Mouse (Mus musculus) MEL (cell line): ENCODE results near the gene Ltbp3.

Experiments
- CTCF ChIP-seq, 3 experiments: IDR thresholded peaks in 2 of 3; conservative IDR thresholded peaks in 1 of 3; 2 replicates each; pipeline ENCODE4 v1.5.1; 2011 to 2012; ENCODE audit warnings: low read length in 3 of 3, low read depth in 2 of 3, mild to moderate bottlenecking in 2 of 3, improper control_type of control experiment in 1 of 3, inconsistent platforms in 1 of 3, mixed read lengths in 1 of 3, moderate library complexity in 1 of 3; ENCODE audit not compliant: control insufficient read depth in 1 of 3, insufficient read depth in 1 of 3, poor library complexity in 1 of 3, severe bottlenecking in 1 of 3
- EP300 ChIP-seq, 2 experiments: IDR thresholded peaks; 2 replicates each; pipeline ENCODE4 v1.6.1; 2011; ENCODE audit warnings: improper control_type of control experiment in 2 of 2, low read length in 2 of 2, low read depth in 1 of 2, mild to moderate bottlenecking in 1 of 2

GRCm38 (mm10) chr19:5756991-5757636 lies 16.4 kb downstream of the Ltbp3 start:
- TF ChIP-seq CTCF (IDR thresholded peaks at IDR 0.05 in 2 of 3, conservative IDR thresholded peaks at IDR 0.05 in 1 of 3; ENCODE audit: control insufficient read depth in 1 of 3, insufficient read depth in 1 of 3, low read depth in 2 of 3, low read length in 3 of 3, poor library complexity in 1 of 3, severe bottlenecking in 1 of 3) (no peak), EP300 (IDR thresholded peaks at IDR 0.05; ENCODE audit: low read depth in 1 of 2, low read length in 2 of 2) (no peak)
